12 mouse cellular contexts compared by ENCODE assay signal in the genomic region with DNA sequence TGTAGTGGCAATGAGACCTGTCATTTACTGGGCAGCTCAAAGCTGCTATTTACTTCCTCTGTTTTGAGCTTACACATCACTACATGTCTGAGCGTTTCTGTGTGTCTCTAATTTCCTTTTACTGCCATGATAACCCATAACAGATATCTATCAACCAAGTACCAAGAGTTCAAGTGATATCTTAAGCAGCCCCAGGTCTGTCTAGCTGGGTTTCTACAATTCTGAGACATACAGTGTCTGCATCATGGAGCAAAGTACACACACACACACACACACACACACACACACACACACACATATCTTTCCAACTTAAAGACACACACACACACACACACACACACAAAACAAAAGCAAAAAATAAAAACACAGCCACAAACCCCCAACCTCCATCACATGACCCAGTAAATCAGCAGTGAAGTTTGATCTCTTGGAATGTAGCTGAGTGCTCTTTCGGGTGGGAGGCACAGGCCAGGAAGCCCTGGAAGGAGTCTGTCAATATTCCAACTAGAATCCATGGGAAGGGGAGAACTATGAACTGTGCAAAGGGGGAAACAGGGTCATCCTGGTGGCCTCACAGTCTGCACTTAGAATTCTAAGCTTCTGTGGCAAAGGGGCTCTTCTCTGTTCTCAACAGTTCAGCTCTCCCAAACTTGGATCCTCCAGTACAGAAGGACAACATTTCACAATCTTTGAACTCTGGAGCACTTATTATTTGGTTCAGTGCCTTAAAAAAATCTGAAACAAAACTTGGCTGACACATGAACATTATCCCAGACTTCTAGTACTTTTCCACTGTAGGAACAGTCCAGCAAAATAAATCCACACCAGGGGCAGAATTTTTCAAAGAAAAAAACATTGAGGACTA. TPM values are rescaled to one million over a fixed set of nuclear protein-coding genes. Genes with fewer than 3 reads are reported as not detected.
DNase-seq lines count a peak whose midpoint lies in the region; ATAC-seq lines count a peak whose summit lies in the region.
"Had no signal": no experiment of that assay in that cellular context is flagged by ENCODE, and none has a peak within 500 bp of the region (broad histone marks: within the 10 kb centered on the region; RNA-seq: fewer than 3 reads in every experiment).

No protein-coding gene starts in this region.

- H3K4me2 ChIP-seq in limb, embryonic 13.5 days (replicated peaks) = no peak overlapping the region
- no peak overlapping the region for H3K4me2 ChIP-seq in kidney, embryonic 15.5 days
- H3K4me2 ChIP-seq: embryonic facial prominence, embryonic 15.5 days had no signal

- H3K4me1 ChIP-seq in limb, embryonic 13.5 days = no peaks in the 10 kb centered on the region
- no peaks in the 10 kb centered on the region for H3K4me1 ChIP-seq in limb, embryonic 10.5 days
- peaks cover 9% of the 10 kb centered on the region; the same call in 1 of the 2 replicates for H3K4me1 ChIP-seq in kidney, embryonic 15.5 days
- H3K4me1 ChIP-seq: embryonic facial prominence, embryonic 15.5 days had no signal

- H3K27me3 ChIP-seq in limb, embryonic 13.5 days = no peaks in the 10 kb centered on the region
- H3K27me3 ChIP-seq in limb, embryonic 10.5 days (ENCODE audit: low read depth, poor library complexity, severe bottlenecking) = no peaks in the 10 kb centered on the region
- no peaks in the 10 kb centered on the region for H3K27me3 ChIP-seq in kidney, embryonic 15.5 days
- H3K27me3 ChIP-seq: embryonic facial prominence, embryonic 15.5 days had no signal

- 0 out of 2 replicates have a peak, but pooled peaks cover 12% of the 10 kb centered on the region for H3K36me3 ChIP-seq in limb, embryonic 13.5 days
- H3K36me3 ChIP-seq in limb, embryonic 10.5 days = no peaks in the 10 kb centered on the region
- H3K36me3 ChIP-seq in kidney, embryonic 15.5 days = no peaks in the 10 kb centered on the region

- H3K9me3 ChIP-seq in limb, embryonic 13.5 days = no peaks in the 10 kb centered on the region
- H3K9me3 ChIP-seq in limb, embryonic 10.5 days (replicated peaks) = no peaks in the 10 kb centered on the region
- H3K9me3 ChIP-seq in kidney, embryonic 15.5 days (replicated peaks) = no peaks in the 10 kb centered on the region
- H3K9me3 ChIP-seq: embryonic facial prominence, embryonic 15.5 days had no signal

- H3K4me3 ChIP-seq in limb, embryonic 13.5 days = no peak overlapping the region
- H3K4me3 ChIP-seq in limb, embryonic 10.5 days = no peak overlapping the region
- no peak overlapping the region for H3K4me3 ChIP-seq in kidney, embryonic 15.5 days (replicated peaks)
- H3K4me3 ChIP-seq: embryonic facial prominence, embryonic 15.5 days had no signal

- H3K9ac ChIP-seq in limb, embryonic 13.5 days = no peak overlapping the region
- H3K9ac ChIP-seq in kidney, embryonic 15.5 days = no peak overlapping the region
- H3K9ac ChIP-seq: embryonic facial prominence, embryonic 15.5 days had no signal

- ATAC-seq in limb, embryonic 13.5 days (ENCODE audit: low FRiP score, low read depth) = peak; percentile 28; the same call in 1 of the 2 replicates
- ATAC-seq in kidney, embryonic 15.5 days (replicated peaks; ENCODE audit: low FRiP score) = peak; percentile 71
- no peak for ATAC-seq in inflammation-experienced regulatory T-cells, adult 6 months
- ATAC-seq: CD4-positive, CD25-positive, alpha-beta regulatory T cell, adult 4 months had no signal

- no peak overlapping the region for H3K27ac ChIP-seq in limb, embryonic 13.5 days
- no peak overlapping the region for H3K27ac ChIP-seq in limb, embryonic 10.5 days
- peak overlapping the region; percentile 70 for H3K27ac ChIP-seq in kidney, embryonic 15.5 days
- H3K27ac ChIP-seq: embryonic facial prominence, embryonic 15.5 days; macrophage had no signal

- WGBS in limb, embryonic 13.5 days = 61% methylated on average over 2 of the region's 2 CpGs
- WGBS in limb, embryonic 10.5 days = 71% methylated on average over 2 of the region's 2 CpGs
- 38% methylated on average over 2 of the region's 2 CpGs for WGBS in kidney, embryonic 15.5 days

- no peak for DNase-seq in limb, embryonic 10.5 days (ENCODE audit: low spot score)
- DNase-seq in fat pad, adult 2 months (ENCODE audit: extremely low read depth, low read depth, low spot score) = peak; percentile 34
- DNase-seq in lung, postnatal 36 days = peak; percentile 41
- DNase-seq in testis, postnatal 14 days (ENCODE audit: low spot score) = no peak
- no peak for DNase-seq in embryo, embryonic 10.5 days (ENCODE audit: low spot score)
- DNase-seq: cerebellum, postnatal 25 days had no signal

RNA-seq across cellular contexts. Expression of a gene that starts 44.5 kb away (rescaled TPM):
- polyA plus RNA-seq in limb, embryonic 13.5 days (2015; fragmentation: Nextera tagmentation; extraction: Ambion mirVana) = 3.4 and 3.9 TPM in 2 replicates
- 1.9 and 3.7 TPM in 2 replicates for polyA plus RNA-seq in limb, embryonic 10.5 days (2016; fragmentation: Nextera tagmentation; extraction: Ambion mirVana)
- polyA plus RNA-seq in kidney, embryonic 15.5 days (2015; fragmentation: Nextera tagmentation; extraction: Ambion mirVana) = 1.1 and 3.8 TPM in 2 replicates
- polyA plus RNA-seq in inflammation-experienced regulatory T-cells, adult 6 months (2017; shearing (Covaris generic)) = under 1 TPM in 1 of 3 experiments, not detected in 2; 0.20 TPM
- polyA plus RNA-seq: CD4-positive, CD25-positive, alpha-beta regulatory T cell, adult 4 months; macrophage had no signal

Comparison
In these comparisons a context has a peak if more than half of its experiments do, and no peak if none do; other contexts are left out.
1. DNase-seq: peak in fat pad, adult 2 months (single experiment) and lung, postnatal 36 days (single experiment); none in limb, embryonic 10.5 days (single experiment), testis, postnatal 14 days (single experiment) and embryo, embryonic 10.5 days (single experiment).